Mouse (Mus musculus): ENCODE data around the gene Klhl20.
"Not testable (repeated sequence)": the region's sequence is repeated elsewhere in the genome, so short reads cannot be mapped to it uniquely, and the experiment has no call there.

Klhl20 gene

GRCm38 (mm10) chr1:161130726-161131664 is at the start of gene Klhl20:
Gene Klhl20, minus strand, starts transcription at chr1:161131511.
- peak; percentile 81 for DNase-seq (ENCODE audit: extremely low read depth, insufficient read length, low spot score)

- DNase-seq (ENCODE audit: extremely low read depth, insufficient read length, low spot score): peak; percentile 25
These were observed 49.4 kb upstream of the Klhl20 start for GRCm38 (mm10) chr1:161180674-161181073.

GRCm38 (mm10) chr1:161170651-161171050 is 39.3 kb upstream of the Klhl20 start:
- peak; percentile 10 for DNase-seq (ENCODE audit: extremely low read depth, insufficient read length, low spot score)

GRCm38 (mm10) chr1:161160266-161160665 is 29.0 kb upstream of the Klhl20 start:
- no peak for DNase-seq (ENCODE audit: extremely low read depth, insufficient read length, low spot score)

- no peak for DNase-seq (ENCODE audit: extremely low read depth, insufficient read length, low spot score)
These were observed 27.9 kb upstream of the Klhl20 start, which contains the start of gene Tex50 for GRCm38 (mm10) chr1:161159214-161159613. Gene Tex50, minus strand, starts transcription at chr1:161159314.

GRCm38 (mm10) chr1:161156546-161156945 is 25.2 kb upstream of the Klhl20 start:
- no peak for DNase-seq (ENCODE audit: extremely low read depth, insufficient read length, low spot score)

- DNase-seq (ENCODE audit: extremely low read depth, insufficient read length, low spot score): no peak
These were observed 19.8 kb upstream of the Klhl20 start for GRCm38 (mm10) chr1:161151098-161151497.

- DNase-seq (ENCODE audit: extremely low read depth, insufficient read length, low spot score): no peak
These were observed 16.6 kb upstream of the Klhl20 start for GRCm38 (mm10) chr1:161147888-161148287.

- DNase-seq (ENCODE audit: extremely low read depth, insufficient read length, low spot score): not testable (repeated sequence)
These were observed 14.3 kb upstream of the Klhl20 start for GRCm38 (mm10) chr1:161145611-161146010.

GRCm38 (mm10) chr1:161143216-161143615 is 11.9 kb upstream of the Klhl20 start:
- DNase-seq (ENCODE audit: extremely low read depth, insufficient read length, low spot score): no peak

GRCm38 (mm10) chr1:161142531-161143159 is 11.3 kb upstream of the Klhl20 start, which contains the start of gene Ankrd45:
Gene Ankrd45, plus strand, starts transcription at chr1:161142691.
- no peak for DNase-seq (ENCODE audit: extremely low read depth, insufficient read length, low spot score)

- DNase-seq (ENCODE audit: extremely low read depth, insufficient read length, low spot score): no peak
These were observed 8.9 kb upstream of the Klhl20 start for GRCm38 (mm10) chr1:161140026-161140762.

- no peak for DNase-seq (ENCODE audit: extremely low read depth, insufficient read length, low spot score)
These were observed 8.2 kb upstream of the Klhl20 start for GRCm38 (mm10) chr1:161139496-161139895.

- DNase-seq (ENCODE audit: extremely low read depth, insufficient read length, low spot score): no peak
These were observed 4.8 kb downstream of the Klhl20 start for GRCm38 (mm10) chr1:161126461-161126860.

- DNase-seq (ENCODE audit: extremely low read depth, insufficient read length, low spot score): no peak
These were observed 8.5 kb downstream of the Klhl20 start for GRCm38 (mm10) chr1:161122661-161123418.

- no peak for DNase-seq (ENCODE audit: extremely low read depth, insufficient read length, low spot score)
These were observed 16.7 kb downstream of the Klhl20 start for GRCm38 (mm10) chr1:161114591-161114990.

- no peak for DNase-seq (ENCODE audit: extremely low read depth, insufficient read length, low spot score)
These were observed 22.1 kb downstream of the Klhl20 start for GRCm38 (mm10) chr1:161109216-161109615.

- no peak for DNase-seq (ENCODE audit: extremely low read depth, insufficient read length, low spot score)
These were observed 27.5 kb downstream of the Klhl20 start for GRCm38 (mm10) chr1:161103842-161104241.

GRCm38 (mm10) chr1:161099721-161100405 is 31.4 kb downstream of the Klhl20 start:
- no peak for DNase-seq (ENCODE audit: extremely low read depth, insufficient read length, low spot score)

- no peak for DNase-seq (ENCODE audit: extremely low read depth, insufficient read length, low spot score)
These were observed 54.1 kb downstream of the Klhl20 start for GRCm38 (mm10) chr1:161077243-161077642.

Measured in 3134 (cell line).